Comparison of ENCODE assay signal across 19 mouse cellular contexts in genomic region chr7:51775968-51776367, GRCm38 (mm10).
"Had no signal": no experiment of that assay in that cellular context is flagged by ENCODE, and none has a peak within 500 bp of the region (broad histone marks: within the 10 kb centered on the region; RNA-seq: fewer than 3 reads in every experiment).

No protein-coding gene starts in this region.

- H3K4me2 ChIP-seq: liver, embryonic 15.5 days; lung, embryonic 15.5 days; midbrain, embryonic 11.5 days; midbrain, embryonic 15.5 days; neural tube, embryonic 12.5 days had no signal

- DNase-seq: liver, postnatal 0 days; lung, adult 2 months; lung, postnatal 14 days; lung, postnatal 36 days; retina, postnatal 1 day; right cerebral cortex, adult 18-20 months; right cerebral cortex, postnatal 25 days; right cerebral cortex, postnatal 4 days; spleen, adult 18-20 months; thymus, adult 18-20 months; thymus, postnatal 25 days had no signal

- H3K4me1 ChIP-seq: liver, embryonic 15.5 days; lung, embryonic 15.5 days; megakaryocyte, embryonic 14.5 days had no signal

- H3K27ac ChIP-seq: liver, embryonic 15.5 days; lung, embryonic 15.5 days; macrophage; midbrain, embryonic 15.5 days; neural tube, embryonic 12.5 days had no signal

- H3K9me3 ChIP-seq: liver, embryonic 15.5 days; lung, embryonic 15.5 days; megakaryocyte, embryonic 14.5 days; midbrain, embryonic 15.5 days; neural tube, embryonic 12.5 days had no signal

- H3K36me3 ChIP-seq: liver, embryonic 15.5 days; lung, embryonic 15.5 days; midbrain, embryonic 15.5 days; neural tube, embryonic 12.5 days had no signal

- H3K9ac ChIP-seq: liver, embryonic 15.5 days; liver, postnatal 0 days; lung, embryonic 15.5 days; midbrain, embryonic 15.5 days; neural tube, embryonic 12.5 days had no signal

- ATAC-seq: liver, postnatal 0 days; lung, postnatal 0 days; midbrain, embryonic 15.5 days had no signal

- H3K27me3 ChIP-seq: liver, embryonic 15.5 days; lung, embryonic 15.5 days; megakaryocyte, embryonic 14.5 days; midbrain, embryonic 15.5 days; neural tube, embryonic 12.5 days had no signal

- H3K4me3 ChIP-seq: liver, embryonic 15.5 days; lung, embryonic 15.5 days; megakaryocyte, embryonic 14.5 days; midbrain, embryonic 15.5 days; neural tube, embryonic 12.5 days had no signal
